Mouse (Mus musculus) myocyte (in vitro differentiated cells): ENCODE results near the gene Vps26c.

Experiments used
- CEBPB ChIP-seq: IDR thresholded peaks from 2 replicates; pipeline ENCODE4 v1.6.1; 2011; ENCODE audit warnings: mild to moderate bottlenecking, moderate library complexity; ENCODE audit not compliant: poor library complexity, insufficient read depth, severe bottlenecking
- POLR2A ChIP-seq: IDR thresholded peaks from one replicate; pipeline ENCODE4 v1.6.1; 2011; ENCODE audit warnings: low read depth, mild to moderate bottlenecking, control low read depth, moderate library complexity; ENCODE audit not compliant: insufficient read length
- TCF12 ChIP-seq: IDR thresholded peaks from one replicate; pipeline ENCODE4 v1.6.1; 2011; ENCODE audit warnings: mild to moderate bottlenecking, control low read depth; ENCODE audit not compliant: poor library complexity, insufficient read depth, severe bottlenecking
- USF1 ChIP-seq: IDR thresholded peaks from one replicate; pipeline ENCODE4 v1.6.1; 2011; ENCODE audit warnings: low read depth, mild to moderate bottlenecking, control low read depth, moderate library complexity

DNA sequence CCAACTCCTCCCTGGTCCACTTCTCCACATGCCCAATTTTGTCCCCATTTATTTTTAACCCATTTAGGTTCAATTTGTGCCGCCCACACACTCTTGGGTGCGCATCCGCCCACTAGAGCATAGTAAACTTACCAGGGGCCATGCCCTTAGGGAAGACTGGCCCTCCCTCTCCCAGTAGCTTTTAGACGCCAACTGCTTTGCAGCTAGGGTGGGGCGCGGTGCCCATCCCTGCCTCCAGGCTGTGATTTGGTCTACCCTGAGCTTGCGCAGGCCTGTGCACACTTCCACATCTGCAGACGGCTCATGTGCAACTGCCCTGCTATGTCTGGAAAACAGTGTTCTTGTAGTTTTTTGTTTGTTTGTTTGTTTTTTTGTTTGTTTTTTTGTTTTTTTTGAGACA, 16.3 kb upstream of the Vps26c start:
- TF ChIP-seq CEBPB (no peak), POLR2A (no peak), USF1 (no peak), TCF12 (no peak)
